Mouse (Mus musculus) right cerebral cortex, postnatal 14 days (tissue): ENCODE measurements around the gene Sbno2.

Experiments
- DNase-seq: peaks from one replicate; pipeline ENCODE4 v3.0.0; 2022

Sbno2 gene

GRCm38 (mm10) chr10:80105460-80105859 lies at the start of gene Sbno2:
Gene Sbno2 (minus strand): TSS chr10:80105571.
- no peak for DNase-seq

- DNase-seq = no peak
Observed at GRCm38 (mm10) chr10:80154384-80154783, 49.0 kb upstream of the Sbno2 start.

- DNase-seq = no peak
Observed at GRCm38 (mm10) chr10:80153713-80154112, 48.3 kb upstream of the Sbno2 start.

GRCm38 (mm10) chr10:80152873-80153260 lies 47.5 kb upstream of the Sbno2 start:
- DNase-seq = no peak

- DNase-seq = no peak
Observed at GRCm38 (mm10) chr10:80152071-80152872, 46.9 kb upstream of the Sbno2 start.

GRCm38 (mm10) chr10:80151211-80152034 lies 46.1 kb upstream of the Sbno2 start:
- DNase-seq = peak; percentile 80

- DNase-seq = peak; percentile 72
Observed at GRCm38 (mm10) chr10:80150226-80151210, 45.1 kb upstream of the Sbno2 start.

GRCm38 (mm10) chr10:80149291-80150225 lies 44.2 kb upstream of the Sbno2 start:
- DNase-seq = peak; percentile 97

- DNase-seq = peak; percentile 95
Observed at GRCm38 (mm10) chr10:80148610-80149290, 43.4 kb upstream of the Sbno2 start.

- DNase-seq = peak; percentile 73
Observed at GRCm38 (mm10) chr10:80147719-80148601, 42.6 kb upstream of the Sbno2 start, which contains the start of gene Midn. Gene Midn (plus strand): TSS chr10:80148272.

- peak; percentile 24 for DNase-seq
Observed at GRCm38 (mm10) chr10:80147146-80147718, 41.9 kb upstream of the Sbno2 start.

GRCm38 (mm10) chr10:80146568-80147011 lies 41.2 kb upstream of the Sbno2 start:
- peak; percentile 30 for DNase-seq

- peak; percentile 37 for DNase-seq
Observed at GRCm38 (mm10) chr10:80145896-80146295, 40.5 kb upstream of the Sbno2 start.

- peak; percentile 80 for DNase-seq
Observed at GRCm38 (mm10) chr10:80144864-80145838, 39.8 kb upstream of the Sbno2 start.

- DNase-seq = no peak
Observed at GRCm38 (mm10) chr10:80144159-80144558, 38.8 kb upstream of the Sbno2 start.

GRCm38 (mm10) chr10:80143664-80144063 lies 38.3 kb upstream of the Sbno2 start:
- DNase-seq = no peak

- DNase-seq = no peak
Observed at GRCm38 (mm10) chr10:80142530-80142925, 37.2 kb upstream of the Sbno2 start.
